Mouse (Mus musculus) mouse trophoblast stem cell (cell line): ENCODE data around the gene Ssbp2.

Experiments used
- in situ Hi-C, 2 experiments: fragments of 300-500 bp; cut with MseI, MboI; formaldehyde crosslinking; loops; 2 replicates in 1 of 2; 3 replicates in 1 of 2; pipeline ENCODE4 v1.15.1; 2025

Ssbp2 gene

DNA sequence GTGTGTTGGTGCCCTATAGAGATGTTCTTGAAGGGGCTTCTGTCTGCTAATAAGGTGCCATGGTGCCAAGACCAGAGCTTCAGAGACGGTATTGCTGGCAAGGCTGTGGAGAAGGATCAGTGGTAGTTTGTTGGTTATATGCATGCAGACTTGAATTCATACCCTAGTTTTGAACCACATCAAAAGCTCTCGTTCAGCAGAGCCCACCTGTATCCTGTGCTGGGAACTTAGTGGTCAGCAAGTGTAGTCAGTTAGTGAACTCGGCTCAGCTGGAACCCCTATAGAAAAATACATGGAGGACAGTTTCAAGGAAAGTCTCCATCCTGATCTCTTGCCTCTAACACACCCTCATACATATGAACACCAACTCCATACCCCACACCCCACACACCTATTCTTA, 69.7 kb downstream of the Ssbp2 start:
- in situ Hi-C loops = no loop called here

DNA sequence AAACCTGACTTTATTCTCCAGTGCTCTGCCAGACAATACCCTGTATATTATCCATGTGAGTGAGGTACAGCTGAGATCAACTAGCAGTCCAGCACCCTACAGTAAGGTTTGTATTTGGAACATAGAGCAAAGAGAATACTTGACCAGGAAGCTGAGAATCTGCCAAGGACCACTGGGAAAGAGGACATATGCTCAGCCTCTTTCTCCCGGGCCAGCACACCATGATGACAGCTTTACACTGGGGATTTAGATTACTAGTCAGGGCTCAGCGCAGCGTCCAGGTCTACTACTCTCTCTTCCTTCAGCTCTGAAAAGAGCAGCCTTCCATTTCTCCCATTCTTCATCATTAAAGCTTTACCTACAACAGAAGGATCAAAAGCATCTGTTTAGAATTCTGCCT, 76.6 kb downstream of the Ssbp2 start:
- in situ Hi-C loops = no loop called here

DNA sequence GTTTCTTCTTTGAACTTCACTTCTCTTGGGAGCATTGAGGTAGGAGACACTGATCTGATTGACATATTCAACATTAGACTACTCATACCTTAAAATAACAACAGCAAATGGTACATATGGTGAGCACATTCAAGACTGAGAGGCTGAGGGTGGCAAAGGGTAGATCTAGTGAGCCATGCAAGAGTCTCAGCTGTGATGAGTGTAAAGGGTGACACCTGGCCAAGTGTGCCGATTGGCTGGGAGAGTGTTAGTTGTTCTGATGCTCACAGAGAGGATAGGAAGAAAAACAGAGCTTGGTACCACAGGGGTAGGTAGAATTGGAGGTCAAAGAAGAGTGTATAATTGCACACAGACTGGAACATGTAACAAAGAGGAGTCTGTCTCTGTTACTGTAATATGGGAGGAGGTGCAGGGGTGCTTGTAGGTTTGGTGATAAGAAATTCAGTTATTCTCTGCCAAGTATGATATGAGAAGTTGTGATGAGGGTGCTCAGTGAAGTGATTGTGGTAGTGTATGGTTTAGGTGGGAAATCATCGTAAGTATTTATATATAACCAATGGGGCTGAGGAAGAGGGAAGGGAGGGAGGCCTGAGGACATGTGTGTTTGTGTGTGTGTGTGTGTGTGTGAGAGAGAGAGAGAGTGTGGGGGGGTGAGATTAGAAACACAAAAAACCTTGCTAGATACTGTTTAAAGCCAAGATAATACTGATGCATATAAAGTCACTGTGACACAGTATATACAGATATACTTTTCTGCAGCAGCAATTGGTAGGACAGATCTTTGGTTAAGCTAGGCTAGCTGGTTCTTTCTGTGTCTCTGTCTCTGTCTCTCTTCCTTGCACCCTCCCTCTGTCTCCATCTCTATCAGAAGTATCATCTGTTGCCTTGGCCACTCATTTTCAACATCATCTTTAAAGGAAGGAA, 80.3 kb downstream of the Ssbp2 start:
- in situ Hi-C loops = no loop called here

DNA sequence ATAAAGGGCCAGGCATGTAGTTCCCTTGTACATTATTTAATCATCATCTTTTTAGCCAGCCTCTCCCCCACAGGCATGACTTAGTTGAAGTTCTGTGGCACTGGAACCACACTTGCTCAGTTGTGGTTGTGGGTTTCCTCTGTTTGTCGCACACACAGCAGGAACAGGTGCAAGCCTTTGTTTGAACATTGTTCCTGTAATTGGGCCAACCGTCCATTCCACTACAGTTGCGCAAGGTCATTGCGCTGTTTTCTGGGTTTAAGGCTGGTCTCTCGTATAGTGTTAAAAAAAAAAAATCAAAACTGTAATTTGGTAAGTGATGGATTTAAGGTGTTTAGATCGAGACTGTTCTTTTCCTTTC, 81.0 kb downstream of the Ssbp2 start:
- in situ Hi-C loops = no loop called here

DNA sequence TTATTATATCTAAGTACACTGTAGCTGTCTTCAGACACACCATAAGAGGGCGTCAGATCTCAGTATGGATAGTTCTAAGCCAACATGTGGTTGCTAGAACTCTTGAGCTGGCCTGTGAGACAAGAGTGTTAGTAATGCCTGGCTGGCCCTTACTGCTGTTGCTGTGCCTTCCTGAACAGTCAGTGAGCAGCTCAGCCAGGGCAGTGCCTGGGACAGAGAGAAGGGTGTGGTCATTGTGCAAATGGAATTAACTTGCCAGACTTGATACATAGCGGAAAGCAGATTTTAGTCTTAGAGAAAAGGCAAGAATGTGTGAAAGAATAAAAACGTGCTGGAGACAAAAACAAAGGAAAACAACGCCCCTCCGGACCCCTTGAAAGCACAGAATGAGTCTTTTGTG, 83.5 kb downstream of the Ssbp2 start:
- in situ Hi-C loops = no loop called here

DNA sequence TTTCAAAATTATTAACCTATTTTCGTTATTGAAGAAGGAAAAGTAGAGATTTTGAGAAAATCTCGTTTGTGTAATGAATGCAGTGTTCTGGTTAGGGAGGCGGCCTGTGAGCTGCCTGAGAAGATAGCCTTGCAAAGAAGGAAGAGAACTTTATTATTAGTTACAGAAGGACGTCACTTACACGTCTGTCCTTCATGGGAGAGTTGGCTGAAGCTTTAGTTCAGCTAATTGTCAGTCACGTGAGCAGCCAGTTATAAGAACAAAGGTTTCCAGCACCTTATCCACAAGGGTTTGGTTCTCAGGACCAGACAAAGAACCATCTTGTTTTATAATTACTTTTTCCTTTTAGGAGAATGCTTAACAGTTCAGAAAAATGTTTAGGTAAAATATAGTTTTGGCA, 104.0 kb downstream of the Ssbp2 start:
- in situ Hi-C loops = no loop called here

DNA sequence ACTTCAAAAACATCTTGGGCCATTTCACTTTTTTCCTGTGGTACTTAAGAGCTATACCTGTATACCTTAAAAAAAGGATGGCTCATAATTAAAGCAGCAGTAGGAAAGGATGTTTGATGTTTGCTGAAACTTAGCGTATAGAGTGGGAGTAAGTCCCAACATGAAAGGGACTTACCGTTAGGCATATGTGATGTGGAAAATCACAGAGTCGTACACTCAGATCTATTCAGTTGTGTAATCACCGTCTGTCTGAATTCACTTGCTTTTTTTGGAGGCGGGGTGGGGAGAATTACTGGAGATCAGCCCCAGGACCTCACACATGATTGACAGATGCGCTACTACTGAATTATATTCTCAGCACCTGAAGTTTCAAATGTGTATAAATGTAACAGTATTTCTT, 104.7 kb downstream of the Ssbp2 start:
- in situ Hi-C loops = no loop called here

DNA sequence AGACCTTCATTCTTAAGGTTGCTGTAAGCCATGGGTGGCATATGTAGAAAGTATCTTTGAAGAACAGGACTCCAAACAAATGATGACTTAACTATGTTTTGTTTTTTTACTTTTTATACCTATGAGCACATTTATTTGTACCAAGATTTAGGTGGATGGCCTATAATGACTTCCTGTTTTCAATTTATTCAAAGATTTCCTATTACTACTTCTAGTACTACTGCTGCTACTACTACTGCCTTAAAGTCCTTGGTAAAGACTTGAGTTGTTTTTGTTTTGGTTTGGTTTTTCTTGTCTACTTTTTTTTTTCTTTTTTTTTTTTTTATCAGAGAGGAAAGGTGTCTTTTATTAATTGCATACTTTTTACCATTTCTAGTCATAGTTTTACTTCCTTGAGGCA, 121.4 kb downstream of the Ssbp2 start:
- in situ Hi-C loops = no loop called here

DNA sequence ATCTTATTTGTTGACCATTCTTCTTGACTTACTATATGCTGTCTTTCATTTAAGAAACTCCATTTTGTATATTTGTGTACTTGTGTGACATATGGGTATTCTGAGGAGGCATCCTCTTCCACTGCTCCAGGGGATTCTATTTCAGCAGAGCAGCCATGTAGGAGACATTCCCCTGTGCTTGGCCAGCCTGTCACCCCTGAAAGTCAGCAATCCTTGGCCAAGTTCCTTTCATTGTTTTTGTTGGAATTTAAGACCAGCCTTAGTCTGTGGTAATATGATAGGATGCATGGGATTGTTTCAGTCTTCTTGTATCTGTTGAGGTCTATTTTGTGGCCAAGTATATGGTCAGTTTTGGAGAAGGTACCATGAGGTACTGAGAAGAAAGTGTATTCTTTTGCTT, 122.1 kb downstream of the Ssbp2 start:
- in situ Hi-C loops = no loop called here

DNA sequence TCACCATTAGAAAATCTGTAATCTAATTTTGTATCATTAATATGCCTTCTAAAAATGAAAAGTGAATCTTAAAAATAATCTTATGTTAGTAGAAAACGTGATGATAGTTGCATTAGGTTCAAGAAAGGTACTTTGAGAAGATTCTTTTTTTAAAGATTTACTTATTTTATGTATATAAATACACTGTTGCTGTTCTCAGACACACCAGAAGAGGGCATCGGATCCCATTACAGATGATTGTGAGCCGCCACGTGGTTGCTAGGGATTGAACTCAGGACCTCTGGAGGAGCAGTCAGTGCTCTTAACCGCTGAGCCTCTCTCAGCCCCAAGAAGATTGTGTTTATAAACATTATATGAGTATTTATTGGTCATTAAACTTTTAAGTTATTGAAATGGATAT, 126.3 kb downstream of the Ssbp2 start:
- in situ Hi-C loops = no loop called here

DNA sequence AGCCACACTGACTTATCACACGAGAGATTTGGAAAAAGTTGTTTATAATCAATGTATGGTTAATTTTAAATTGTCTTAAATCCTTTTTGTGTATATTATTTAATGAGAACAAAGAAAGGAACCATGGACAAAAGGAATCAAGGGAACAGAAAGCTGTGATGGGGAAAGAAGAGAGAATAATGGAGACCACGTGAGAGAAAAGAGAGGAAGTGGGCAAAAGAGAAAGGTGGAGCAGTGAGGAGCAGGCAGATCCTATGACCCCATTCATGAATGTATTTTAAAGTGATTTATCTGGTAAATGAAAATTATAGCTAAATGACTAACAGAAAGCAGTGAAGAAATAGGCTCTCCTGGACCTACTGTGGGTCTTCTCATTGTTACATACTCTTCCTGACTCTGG, 128.4 kb downstream of the Ssbp2 start:
- in situ Hi-C loops = no loop called here

DNA sequence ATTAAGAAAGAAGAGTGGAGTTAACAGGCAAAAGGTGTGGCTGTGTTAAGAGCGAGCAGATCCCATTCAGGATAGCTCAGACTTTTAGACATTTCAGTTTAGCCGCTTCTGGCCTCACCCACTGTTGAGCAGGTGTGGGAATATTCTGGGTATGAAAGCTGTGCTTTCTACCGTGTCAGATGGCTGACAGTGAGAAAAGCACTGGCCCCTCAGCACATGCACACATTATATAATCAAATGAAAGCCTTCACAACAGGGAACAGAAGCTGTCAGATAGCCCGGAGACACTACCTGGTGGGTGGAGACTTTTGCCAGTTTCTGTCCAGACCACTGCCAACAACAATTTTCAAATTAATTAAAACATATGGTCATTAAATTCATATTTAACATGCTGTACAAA, 131.8 kb downstream of the Ssbp2 start:
- in situ Hi-C loops = no loop called here

DNA sequence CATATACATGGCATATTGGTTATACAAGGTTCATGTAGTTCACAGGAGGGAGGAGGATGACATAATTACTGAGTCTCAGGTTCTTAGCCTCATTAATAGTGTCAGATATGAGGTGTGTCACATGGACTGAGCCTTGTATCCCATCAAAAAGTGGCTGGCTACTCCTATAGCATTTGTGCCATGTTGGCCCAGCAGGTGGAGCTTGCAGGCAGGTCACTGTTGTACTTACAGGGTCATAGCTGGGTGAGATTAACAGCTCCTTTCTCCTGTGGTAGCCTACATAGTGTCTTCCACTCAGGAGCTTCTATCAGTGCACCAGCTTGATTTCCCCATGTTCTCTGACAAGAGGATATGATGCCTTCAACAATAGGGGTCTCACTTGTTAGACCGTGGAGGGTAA, 135.2 kb downstream of the Ssbp2 start:
- in situ Hi-C loops = no loop called here

DNA sequence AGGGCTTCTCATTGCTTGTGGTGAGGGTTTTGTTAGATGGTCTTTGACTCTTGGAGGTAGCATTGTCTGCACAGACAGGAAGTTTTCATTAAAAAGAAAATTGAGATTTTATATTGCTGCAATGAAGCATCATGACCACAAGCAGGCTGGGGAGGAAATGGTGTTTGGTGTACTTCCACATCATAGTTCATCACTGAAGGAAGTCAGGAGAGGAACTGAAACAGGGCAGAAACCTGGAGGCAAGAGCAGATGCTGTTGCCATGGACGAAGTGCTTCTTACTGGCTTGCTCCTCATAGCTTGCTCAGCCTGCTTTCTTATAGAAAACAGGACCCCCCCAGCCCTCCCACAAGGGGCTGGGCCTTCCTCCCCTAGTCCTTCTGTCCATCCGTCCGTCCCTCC, 139.5 kb downstream of the Ssbp2 start:
- in situ Hi-C loops = no loop called here

DNA sequence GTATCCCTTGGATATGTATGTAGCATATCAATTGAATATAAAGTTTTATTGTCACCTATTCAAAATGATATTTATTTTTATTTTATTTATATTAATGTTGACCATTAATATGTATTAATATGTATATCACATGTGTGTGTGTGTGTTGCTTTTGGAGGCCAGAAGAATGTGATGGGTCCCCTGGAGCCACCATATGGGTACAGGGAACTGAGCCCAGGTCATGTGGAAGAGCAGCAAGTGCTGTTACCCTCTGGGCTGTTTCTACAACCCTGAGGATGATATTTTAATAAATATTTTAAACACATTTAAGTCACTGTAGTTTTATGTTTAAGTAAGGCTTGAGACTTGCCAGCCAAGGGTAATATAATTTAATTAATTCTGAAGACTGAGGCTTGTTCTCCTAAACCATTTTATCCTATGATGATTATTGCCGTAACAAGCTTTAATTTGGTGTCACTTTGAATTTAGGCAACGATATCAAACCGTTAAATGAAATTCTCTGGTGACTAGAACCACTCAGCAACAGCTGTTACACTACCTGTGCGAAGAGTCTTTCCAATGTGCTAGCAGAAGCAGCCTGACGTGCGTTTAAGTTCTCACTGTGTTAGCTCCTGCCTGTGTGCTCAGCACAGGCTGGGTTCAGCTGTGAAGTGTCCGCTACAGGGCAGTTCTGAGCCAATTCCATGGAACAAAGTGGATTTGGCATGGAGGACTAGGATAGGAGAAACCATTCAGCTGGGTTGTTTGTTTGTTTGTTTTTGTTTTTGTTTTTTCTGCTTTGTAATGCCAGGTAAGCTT, 145.2 kb downstream of the Ssbp2 start:
- in situ Hi-C loops = no loop called here

DNA sequence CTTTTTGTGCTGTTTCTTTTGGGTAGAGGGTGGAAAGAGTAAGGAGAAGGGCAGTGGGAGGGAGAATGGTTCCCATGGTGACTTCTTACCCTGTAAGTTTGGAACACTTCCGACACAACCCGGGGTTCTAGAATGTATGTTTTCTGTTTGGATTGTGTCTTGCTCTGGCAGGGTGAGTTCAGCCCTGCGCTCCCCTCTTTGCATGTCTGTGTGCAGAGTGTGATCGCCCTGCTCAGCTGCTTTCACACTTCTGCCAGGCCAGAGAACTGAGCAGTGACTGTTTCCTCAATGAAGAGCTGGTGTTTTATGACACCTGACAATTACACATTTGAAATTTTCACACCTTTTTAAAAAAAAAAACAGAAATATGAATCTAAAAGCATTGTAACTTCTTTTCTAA, 150.5 kb downstream of the Ssbp2 start:
- in situ Hi-C loops = no loop called here

DNA sequence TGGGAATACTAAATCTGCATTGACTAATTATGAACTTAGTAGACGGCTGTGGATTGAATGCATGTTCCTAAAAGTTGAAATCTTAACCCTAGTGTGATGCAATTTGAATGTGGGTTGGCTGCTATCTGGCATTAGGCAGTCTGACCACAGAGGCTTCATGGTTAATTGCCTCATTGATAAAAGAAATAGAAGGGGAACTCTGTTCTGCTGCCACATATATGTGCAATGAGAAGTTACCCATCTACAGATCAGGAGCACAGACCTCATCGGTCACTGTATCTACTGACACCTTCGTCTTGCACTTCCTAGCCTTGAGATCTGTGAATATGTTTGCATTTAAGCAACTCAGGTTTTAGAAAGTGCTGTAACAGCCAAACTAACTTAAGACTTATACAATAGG, 151.8 kb downstream of the Ssbp2 start:
- in situ Hi-C loops = no loop called here

DNA sequence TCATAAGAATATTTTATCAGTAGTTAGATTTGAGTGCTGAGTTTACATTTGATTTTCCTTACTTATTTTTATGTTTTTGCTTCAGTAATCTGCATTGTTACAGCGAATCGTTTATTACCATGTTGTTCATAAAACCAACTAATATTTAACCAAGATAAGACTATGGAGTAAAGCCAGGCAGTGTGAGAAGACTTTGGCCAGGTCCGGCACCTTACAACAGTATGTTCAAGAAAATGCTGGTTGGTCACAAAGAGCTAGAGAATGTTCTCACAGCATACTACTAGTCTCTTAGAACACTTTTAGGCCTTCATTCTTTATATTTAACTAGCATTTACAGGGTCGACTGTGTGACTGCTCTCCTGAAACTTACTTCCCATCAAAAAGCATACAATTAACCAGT, 152.5 kb downstream of the Ssbp2 start:
- in situ Hi-C loops = no loop called here

DNA sequence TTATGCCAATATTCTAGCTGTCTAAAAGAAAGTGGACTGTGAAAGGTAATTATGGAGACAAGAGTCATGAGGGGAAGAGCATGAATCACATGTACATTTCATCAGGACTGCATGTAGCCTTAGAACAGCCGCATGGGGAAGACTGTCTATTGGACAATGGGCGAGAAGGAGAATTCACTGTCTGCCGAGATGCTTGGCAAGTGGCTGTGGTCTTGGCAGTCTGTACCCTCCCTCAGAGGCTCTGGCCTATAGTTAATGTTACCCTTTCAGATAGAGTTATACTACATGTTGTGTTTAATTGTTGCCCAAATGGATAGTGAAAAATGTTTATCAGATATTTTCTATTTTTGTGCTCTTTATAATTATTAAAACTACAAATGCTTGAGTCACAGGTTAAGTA, 156.0 kb downstream of the Ssbp2 start:
- in situ Hi-C loops = no loop called here

DNA sequence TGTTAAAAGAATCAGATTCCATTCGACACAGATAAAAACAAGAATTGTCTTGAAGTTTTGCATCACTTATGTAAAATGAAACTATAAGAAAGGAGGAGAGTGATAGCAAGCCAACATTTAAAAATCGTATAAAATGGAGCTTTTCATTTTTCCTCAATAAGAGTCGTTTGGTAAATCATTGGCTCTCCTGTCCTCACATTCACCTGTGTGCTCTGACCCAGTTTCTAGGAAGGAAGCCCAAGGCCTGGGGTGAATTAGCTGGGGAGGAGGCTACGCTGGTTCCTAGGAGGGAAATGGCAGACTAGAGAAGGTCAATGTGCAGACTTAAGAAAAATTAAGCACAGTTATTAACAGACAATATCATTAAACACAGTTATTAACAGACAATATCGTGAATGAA, 156.8 kb downstream of the Ssbp2 start:
- in situ Hi-C loops = no loop called here

DNA sequence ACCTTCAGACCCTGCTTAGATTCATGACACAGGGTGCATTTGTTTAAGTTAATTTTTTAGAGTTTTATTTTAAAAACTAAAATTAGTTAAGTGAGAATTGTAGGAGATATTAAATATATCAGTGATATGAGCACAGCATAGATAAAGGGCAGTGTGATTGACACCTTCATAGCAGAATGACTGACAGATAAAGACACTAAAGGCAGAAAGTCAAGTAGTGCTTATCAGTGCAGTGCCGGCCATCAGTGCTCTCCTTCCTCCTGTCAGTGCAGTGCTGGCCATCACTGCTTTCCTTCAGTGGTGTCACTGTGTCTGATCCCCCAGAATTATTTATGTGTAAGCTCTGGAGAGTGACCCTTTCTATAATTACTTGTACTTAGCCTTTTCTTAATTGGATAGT, 159.3 kb downstream of the Ssbp2 start:
- in situ Hi-C loops = no loop called here

DNA sequence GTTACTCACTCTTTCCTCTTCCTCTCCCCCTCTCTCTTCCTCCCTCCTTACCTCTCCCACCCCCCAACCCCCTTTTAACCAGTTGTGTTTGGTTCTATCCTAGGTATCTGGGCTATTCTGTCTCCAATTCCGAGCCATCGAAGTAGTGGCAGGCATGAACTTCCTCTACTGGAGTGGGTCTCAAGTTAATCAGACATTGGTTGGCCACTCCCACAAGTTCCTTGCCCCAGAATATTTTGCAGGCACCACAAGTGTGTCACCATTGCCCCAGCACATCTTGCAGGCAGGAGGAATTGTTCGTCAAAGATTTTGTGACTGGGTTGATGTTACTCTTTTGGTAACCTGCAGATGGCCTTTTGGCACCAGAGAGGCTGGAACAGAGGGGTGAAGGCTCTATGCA, 160.5 kb downstream of the Ssbp2 start:
- in situ Hi-C loops = no loop called here

DNA sequence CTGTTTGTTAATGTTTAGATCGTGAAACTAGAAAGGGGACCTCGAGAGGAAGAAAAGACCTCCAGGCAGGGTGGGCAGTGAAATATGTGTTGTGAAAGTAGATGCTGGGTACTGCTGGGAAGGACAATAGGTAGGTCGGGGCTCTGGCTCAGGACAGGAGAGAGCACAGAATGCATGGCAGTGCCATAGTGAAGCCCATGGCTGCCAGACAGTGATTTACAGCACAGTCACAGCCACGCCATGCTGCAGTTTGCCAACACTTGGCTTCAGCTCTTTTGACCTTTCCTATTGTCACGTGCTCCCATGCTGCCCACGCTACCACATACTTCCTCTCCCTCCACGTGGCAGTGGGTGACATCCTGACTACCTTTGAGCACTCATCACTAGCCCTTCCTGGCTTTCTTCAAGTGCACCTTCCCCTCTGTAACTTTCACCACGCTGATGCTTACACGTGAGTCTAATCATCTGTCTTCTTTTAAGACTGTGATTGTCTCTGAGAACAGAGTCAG, 171.3 kb downstream of the Ssbp2 start:
- in situ Hi-C loops = loop anchor here in 1 of 2 experiments (25.0 kb wide), 1 partner anchor 669 kb away; no protein-coding TSS in a partner anchor
